Mouse (Mus musculus) forebrain, embryonic 12.5 days (tissue): ENCODE measurements at regions not wholly inside any gene's neighbourhood (a gene's known extent, or its start where the extent isn't known, plus 50 kb on each side); places are given as distances from the start of the nearest gene placed in this dataset.

Experiments used
- ATAC-seq: fragments of 200-750 bp; cut with Nextera tagmentation; 2 replicates; pipeline ENCODE4 v1.8.0; 2017; ENCODE audit warnings: moderate TSS enrichment; ENCODE audit not compliant: low FRiP score
- H3K27ac ChIP-seq: fragments of 300-500 bp; sonication (generic); 2 replicates; pipeline ENCODE4 v1.5.1; 2016; ENCODE audit warnings: mild to moderate bottlenecking
- H3K27me3 ChIP-seq: fragments of 300-500 bp; sonication (generic); 2 replicates; pipeline ENCODE4 v1.6.1; 2016; ENCODE audit warnings: mild to moderate bottlenecking
- H3K36me3 ChIP-seq: fragments of 300-500 bp; sonication (generic); replicated peaks from 2 replicates; pipeline ENCODE4 v1.6.1; 2016; ENCODE audit warnings: mild to moderate bottlenecking
- H3K4me1 ChIP-seq: fragments of 300-500 bp; sonication (generic); 2 replicates; pipeline ENCODE4 v1.6.1; 2016
- H3K4me2 ChIP-seq: fragments of 300-500 bp; sonication (generic); 2 replicates; pipeline ENCODE4 v1.6.1; 2016; ENCODE audit warnings: mild to moderate bottlenecking, moderate library complexity
- H3K4me3 ChIP-seq: fragments of 300-500 bp; sonication (generic); replicated peaks from 2 replicates; pipeline ENCODE4 v1.5.1; 2016; ENCODE audit warnings: mild to moderate bottlenecking
- H3K9ac ChIP-seq: fragments of 300-500 bp; sonication (generic); 2 replicates; pipeline ENCODE4 v1.6.1; 2016; ENCODE audit warnings: mild to moderate bottlenecking
- H3K9me3 ChIP-seq: fragments of 300-500 bp; sonication (generic); 2 replicates; pipeline ENCODE4 v1.6.1; 2016
- WGBS: fragments of 180-500 bp; shearing (Covaris S2); methylation state at CpG from one replicate; pipeline ENCODE4 v1.1.7; 2016; 5-methylcytosine and 5-hydroxymethylcytosine counted together

DNA sequence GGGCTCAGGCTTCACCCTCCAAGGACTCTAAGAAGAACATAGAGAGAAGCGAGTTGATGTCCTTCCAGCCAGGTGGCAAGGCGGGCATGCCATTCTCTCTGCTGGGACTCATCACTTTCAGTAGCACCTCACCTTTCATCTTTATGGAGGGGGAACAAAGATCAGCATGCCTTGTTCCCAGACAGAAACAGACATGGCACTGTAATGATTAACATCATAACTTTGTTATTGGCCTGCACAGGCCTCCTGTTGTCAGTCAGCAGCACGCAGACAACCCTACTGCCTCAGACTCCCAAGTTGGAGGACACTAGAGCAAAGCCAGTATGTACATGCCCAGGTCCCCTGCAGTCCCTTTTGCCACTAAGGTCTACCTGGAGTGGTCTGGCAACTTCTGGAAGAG lies 81.3 kb upstream of the Klf4 start:
- Histone ChIP-seq H3K9me3 (no peaks in the 10 kb centered on the region), H3K4me3 (no peak overlapping the region), H3K4me2 (no peak overlapping the region), H3K36me3 (no peaks in the 10 kb centered on the region), H3K4me1 (no peaks in the 10 kb centered on the region), H3K27ac (no peak overlapping the region), H3K9ac (no peak overlapping the region), H3K27me3 (no peaks in the 10 kb centered on the region)
- no peak for ATAC-seq
- WGBS = 92% methylated on average over 3 of the region's 3 CpGs

DNA sequence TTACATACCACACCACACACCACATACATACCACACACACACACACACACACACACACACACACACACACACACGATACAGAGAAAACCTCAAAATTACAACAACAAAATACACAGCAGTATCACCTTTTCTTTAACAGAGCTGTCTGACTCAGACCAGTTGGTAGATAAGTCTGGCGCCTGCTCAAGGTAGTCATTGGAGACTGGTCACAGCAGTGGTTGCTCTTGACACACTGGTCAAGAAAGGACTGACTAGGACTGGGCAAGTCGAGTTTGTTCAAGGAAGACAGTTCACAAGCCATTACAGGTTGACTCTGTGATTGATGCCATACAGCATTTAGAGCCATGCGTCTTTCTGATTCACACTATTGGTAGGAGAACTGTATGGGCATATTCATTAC lies 78.7 kb upstream of the Klf4 start:
- Histone ChIP-seq H3K4me1 (no peaks in the 10 kb centered on the region), H3K9ac (no peak overlapping the region), H3K4me2 (no peak overlapping the region), H3K9me3 (no peaks in the 10 kb centered on the region), H3K4me3 (no peak overlapping the region), H3K27me3 (no peaks in the 10 kb centered on the region), H3K27ac (no peak overlapping the region), H3K36me3 (no peaks in the 10 kb centered on the region)
- 89% methylated on average over 4 of the region's 4 CpGs for WGBS
- no peak for ATAC-seq

- ATAC-seq = no peak
- no peak overlapping the region for H3K27ac ChIP-seq
- no peaks in the 10 kb centered on the region for H3K36me3 ChIP-seq
- H3K4me1 ChIP-seq = no peaks in the 10 kb centered on the region
- no peak overlapping the region for H3K4me2 ChIP-seq
- no peaks in the 10 kb centered on the region for H3K27me3 ChIP-seq
- 93% methylated on average over 5 of the region's 5 CpGs for WGBS
- no peak overlapping the region for H3K4me3 ChIP-seq
- no peaks in the 10 kb centered on the region for H3K9me3 ChIP-seq
- no peak overlapping the region for H3K9ac ChIP-seq
These were observed 76.9 kb upstream of the Klf4 start for GRCm38 (mm10) chr4:55609214-55609613.

DNA sequence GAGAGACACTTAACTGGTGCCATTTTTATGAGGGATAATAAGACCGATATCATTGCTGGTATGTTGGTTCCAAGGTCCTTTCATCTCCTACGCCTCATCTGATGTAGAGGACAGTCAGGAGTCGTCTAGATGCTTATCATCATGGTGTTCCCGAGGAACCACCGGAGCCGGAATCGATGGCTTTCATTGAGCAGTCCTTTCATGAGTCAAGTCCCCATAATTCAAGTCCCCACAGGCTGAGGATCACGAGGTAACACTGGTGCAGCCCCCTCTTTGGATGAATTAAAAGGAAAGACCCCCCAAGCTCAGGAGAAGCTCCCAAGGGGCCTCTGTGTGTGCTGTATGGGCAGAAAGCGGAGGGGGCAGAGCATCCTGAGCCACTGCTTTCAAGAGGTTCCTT lies 73.3 kb upstream of the Klf4 start:
- no peak for ATAC-seq
- Histone ChIP-seq H3K9ac (no peak overlapping the region), H3K36me3 (no peaks in the 10 kb centered on the region), H3K4me2 (no peak overlapping the region), H3K27ac (no peak overlapping the region), H3K4me3 (no peak overlapping the region), H3K9me3 (no peaks in the 10 kb centered on the region), H3K4me1 (no peaks in the 10 kb centered on the region), H3K27me3 (no peaks in the 10 kb centered on the region)
- 90% methylated on average over 9 of the region's 9 CpGs for WGBS

DNA sequence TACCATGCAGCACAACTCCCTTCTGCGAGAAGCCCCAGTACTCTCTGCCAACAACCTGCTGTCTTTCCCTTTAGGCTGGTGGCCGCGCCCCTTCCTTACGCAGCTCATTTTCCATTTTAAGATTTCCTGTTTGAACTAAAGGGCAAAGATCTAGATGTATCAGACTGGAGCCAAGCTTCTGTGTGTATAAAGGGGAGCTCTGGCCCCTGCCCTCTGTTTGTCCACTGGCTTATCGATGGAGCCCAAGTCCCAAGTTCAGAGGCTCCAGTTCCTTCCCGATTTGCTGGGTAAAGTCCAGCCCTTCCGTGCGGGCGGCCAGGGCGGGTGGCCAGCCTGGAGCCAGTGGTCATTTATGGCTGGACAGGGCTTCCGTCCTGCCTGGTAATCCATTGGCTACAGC lies 72.6 kb upstream of the Klf4 start:
- Histone ChIP-seq H3K9ac (no peak overlapping the region), H3K4me3 (no peak overlapping the region), H3K9me3 (no peaks in the 10 kb centered on the region), H3K4me2 (no peak overlapping the region), H3K36me3 (no peaks in the 10 kb centered on the region), H3K27me3 (no peaks in the 10 kb centered on the region), H3K27ac (no peak overlapping the region), H3K4me1 (no peaks in the 10 kb centered on the region)
- WGBS = 93% methylated on average over 11 of the region's 11 CpGs
- no peak for ATAC-seq

DNA sequence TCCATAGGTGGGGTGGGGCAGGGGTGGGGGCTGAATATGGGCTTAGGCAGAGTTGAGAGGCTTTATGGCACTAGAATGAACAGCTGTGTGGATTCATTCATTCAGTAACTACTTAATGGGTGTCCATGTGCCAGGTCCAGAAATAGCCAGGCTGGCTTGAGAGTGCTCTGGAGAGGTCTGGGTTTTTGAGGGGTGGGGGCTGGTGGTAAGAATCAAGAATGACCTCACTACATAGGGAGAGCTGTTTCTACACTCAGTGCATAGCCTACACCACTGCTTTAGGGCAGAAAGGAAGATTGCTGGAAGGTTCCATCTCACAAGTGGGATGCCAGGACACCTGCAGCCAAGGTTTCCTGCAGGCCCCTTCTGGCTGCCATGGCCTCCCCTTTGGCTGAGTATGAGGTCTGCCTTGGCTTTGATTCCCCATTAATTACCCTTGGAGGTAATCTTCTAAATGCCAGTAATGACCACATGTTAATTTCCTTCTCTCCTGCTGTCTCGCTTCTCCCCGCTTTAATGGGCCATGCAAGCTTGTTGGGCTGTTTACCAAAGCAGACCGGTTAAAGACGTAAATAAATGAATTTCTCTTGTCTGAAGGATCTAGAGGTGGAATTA lies 71.7 kb upstream of the Klf4 start:
- H3K27me3 ChIP-seq = no peaks in the 10 kb centered on the region
- no peak overlapping the region for H3K27ac ChIP-seq
- H3K4me3 ChIP-seq = no peak overlapping the region
- H3K9ac ChIP-seq = no peak overlapping the region
- 67% methylated on average over 4 of the region's 4 CpGs for WGBS
- no peak overlapping the region for H3K4me2 ChIP-seq
- no peaks in the 10 kb centered on the region for H3K36me3 ChIP-seq
- no peaks in the 10 kb centered on the region for H3K9me3 ChIP-seq
- no peaks in the 10 kb centered on the region for H3K4me1 ChIP-seq
- no peak for ATAC-seq

GRCm38 (mm10) chr4:55595203-55595602 lies 62.9 kb upstream of the Klf4 start:
- no peak overlapping the region for H3K4me2 ChIP-seq
- no peaks in the 10 kb centered on the region for H3K27me3 ChIP-seq
- no peak overlapping the region for H3K9ac ChIP-seq
- H3K4me1 ChIP-seq = 0 out of 2 replicates have a peak, but pooled peaks cover 3% of the 10 kb centered on the region
- no peak overlapping the region for H3K4me3 ChIP-seq
- WGBS = 92% methylated on average over 7 of the region's 7 CpGs
- H3K27ac ChIP-seq = no peak overlapping the region
- no peak for ATAC-seq
- no peaks in the 10 kb centered on the region for H3K9me3 ChIP-seq
- no peaks in the 10 kb centered on the region for H3K36me3 ChIP-seq

DNA sequence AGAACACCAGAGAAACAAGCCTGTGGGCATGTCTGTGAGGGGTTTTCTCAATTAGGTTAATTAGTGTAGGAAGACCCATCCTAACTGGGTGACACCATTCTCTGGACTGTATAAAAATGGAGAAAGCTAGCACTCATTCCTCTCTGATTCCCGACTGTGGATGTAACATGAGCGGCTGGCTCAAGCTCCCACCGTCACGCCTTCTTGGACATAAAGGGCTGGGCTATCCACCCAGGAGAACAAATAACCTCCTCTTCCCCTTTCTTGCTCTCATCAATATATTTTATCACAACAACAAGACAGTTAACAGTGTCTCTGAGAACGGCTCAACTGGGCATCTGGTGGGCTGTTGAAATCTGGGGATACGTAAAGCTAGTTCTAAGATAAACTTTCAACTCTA lies 62.4 kb upstream of the Klf4 start:
- ATAC-seq = no peak
- Histone ChIP-seq H3K9ac (no peak overlapping the region), H3K4me1 (0 out of 2 replicates have a peak, but pooled peaks cover 3% of the 10 kb centered on the region), H3K27ac (no peak overlapping the region), H3K4me3 (no peak overlapping the region), H3K27me3 (no peaks in the 10 kb centered on the region), H3K9me3 (no peaks in the 10 kb centered on the region), H3K36me3 (no peaks in the 10 kb centered on the region), H3K4me2 (no peak overlapping the region)
- 87% methylated on average over 6 of the region's 6 CpGs for WGBS

DNA sequence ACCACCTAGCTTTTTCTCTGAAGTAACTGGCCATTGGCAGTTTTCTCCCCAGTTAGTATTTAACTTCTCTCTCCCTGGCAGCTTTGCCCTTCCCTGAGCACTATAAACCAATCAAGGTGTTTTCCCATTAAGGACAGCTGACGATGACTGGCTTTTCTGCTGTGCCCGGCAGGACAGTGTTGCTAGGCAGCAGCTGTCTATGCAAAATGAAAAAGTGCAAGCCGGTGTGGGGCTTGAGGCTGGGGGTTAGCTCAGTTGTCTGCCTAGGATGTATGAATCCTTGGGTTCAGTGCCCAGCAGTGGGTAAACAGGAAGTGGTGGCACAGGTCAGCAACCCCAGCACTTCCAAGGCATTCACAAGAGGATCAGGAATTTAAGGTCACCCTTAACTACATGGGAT lies 60.9 kb upstream of the Klf4 start:
- no peak overlapping the region for H3K4me2 ChIP-seq
- 33% methylated on average over 3 of the region's 3 CpGs for WGBS
- H3K4me3 ChIP-seq = no peak overlapping the region
- no peak overlapping the region for H3K9ac ChIP-seq
- ATAC-seq = no peak
- H3K9me3 ChIP-seq = no peaks in the 10 kb centered on the region
- no peak overlapping the region for H3K27ac ChIP-seq
- H3K4me1 ChIP-seq = 0 out of 2 replicates have a peak, but pooled peaks cover 3% of the 10 kb centered on the region
- H3K36me3 ChIP-seq = no peaks in the 10 kb centered on the region
- no peaks in the 10 kb centered on the region for H3K27me3 ChIP-seq

- WGBS = 75% methylated on average over 3 of the region's 3 CpGs
These were observed 53.9 kb upstream of the Klf4 start for GRCm38 (mm10) chr4:55586212-55586611.

DNA sequence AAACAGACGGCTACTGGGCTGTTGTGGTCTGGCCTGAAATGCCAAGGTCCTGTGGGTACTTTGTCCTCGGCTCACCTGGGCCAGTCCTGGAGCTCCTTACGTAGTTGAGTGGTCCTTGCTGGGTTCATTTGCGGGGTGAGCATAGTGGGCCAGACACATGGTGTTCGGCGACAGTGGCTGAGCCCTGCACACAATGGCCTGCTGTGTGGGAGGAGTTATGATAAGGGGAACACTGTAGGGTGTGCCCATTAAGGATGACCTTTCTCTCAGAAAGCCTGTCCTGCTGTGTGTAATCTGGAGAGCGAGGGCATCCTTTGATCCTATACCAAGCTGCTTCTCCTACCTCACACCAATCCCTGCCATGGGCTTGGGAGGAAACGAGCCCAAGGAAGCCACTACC lies 51.3 kb upstream of the Klf4 start:
- no peak for ATAC-seq
- WGBS = 62% methylated on average over 8 of the region's 8 CpGs
- no peaks in the 10 kb centered on the region for H3K36me3 ChIP-seq
- H3K4me1 ChIP-seq = no peaks in the 10 kb centered on the region
- no peak overlapping the region for H3K27ac ChIP-seq
- H3K9ac ChIP-seq = no peak overlapping the region
- H3K4me2 ChIP-seq = no peak overlapping the region
- H3K4me3 ChIP-seq = no peak overlapping the region
- H3K27me3 ChIP-seq = no peaks in the 10 kb centered on the region
- no peaks in the 10 kb centered on the region for H3K9me3 ChIP-seq

More at GRCm38 (mm10) chr4:55586212-55586611, 53.9 kb upstream of the Klf4 start:
- Histone ChIP-seq H3K9ac (no peak overlapping the region), H3K36me3 (no peaks in the 10 kb centered on the region), H3K4me1 (no peaks in the 10 kb centered on the region), H3K27ac (no peak overlapping the region), H3K9me3 (no peaks in the 10 kb centered on the region), H3K4me3 (no peak overlapping the region), H3K4me2 (no peak overlapping the region), H3K27me3 (no peaks in the 10 kb centered on the region)
- no peak for ATAC-seq
